Mouse (Mus musculus) hindbrain, embryonic 15.5 days (tissue): ENCODE results near the gene Prelp. TPM values are rescaled to one million over a fixed set of nuclear protein-coding genes. Genes with fewer than 3 reads are reported as not detected.

ENCODE experiments used
- ATAC-seq: fragments of 200-750 bp; cut with Nextera tagmentation; 2 replicates; pipeline ENCODE4 v1.8.0; 2017; ENCODE audit warnings: low read depth, moderate number of reproducible peaks, moderate TSS enrichment; ENCODE audit not compliant: low FRiP score
- H3K27ac ChIP-seq: fragments of 300-500 bp; sonication (generic); replicated peaks from 2 replicates; pipeline ENCODE4 v1.5.1; 2015; ENCODE audit warnings: mild to moderate bottlenecking, inconsistent platforms
- H3K27me3 ChIP-seq: fragments of 300-500 bp; sonication (generic); 2 replicates; pipeline ENCODE4 v1.6.1; 2015; ENCODE audit warnings: control low read depth, inconsistent platforms
- H3K36me3 ChIP-seq: fragments of 300-500 bp; sonication (generic); 2 replicates; pipeline ENCODE4 v1.6.1; 2015; ENCODE audit warnings: control low read depth, inconsistent platforms
- H3K4me1 ChIP-seq: fragments of 300-500 bp; sonication (generic); replicated peaks from 2 replicates; pipeline ENCODE4 v1.6.1; 2015; ENCODE audit warnings: control low read depth, inconsistent platforms
- H3K4me2 ChIP-seq: fragments of 300-500 bp; sonication (generic); 2 replicates; pipeline ENCODE4 v1.6.1; 2015; ENCODE audit warnings: moderate library complexity, mild to moderate bottlenecking, inconsistent platforms
- H3K4me3 ChIP-seq: fragments of 300-500 bp; sonication (generic); 2 replicates; pipeline ENCODE4 v1.5.1; 2015; ENCODE audit warnings: mild to moderate bottlenecking, inconsistent platforms
- H3K9ac ChIP-seq: fragments of 300-500 bp; sonication (generic); 2 replicates; pipeline ENCODE4 v1.6.1; 2015; ENCODE audit warnings: inconsistent platforms
- H3K9me3 ChIP-seq: fragments of 300-500 bp; sonication (generic); 2 replicates; pipeline ENCODE4 v1.6.1; 2016; ENCODE audit warnings: control low read depth, inconsistent platforms
- WGBS: fragments of 180-500 bp; shearing (Covaris S2); methylation state at CpG from one replicate; pipeline ENCODE4 v1.1.7; 2015; 5-methylcytosine and 5-hydroxymethylcytosine counted together
- polyA plus RNA-seq: library from polyadenylated mRNA; unstranded; fragments of >200 nt; fragmentation: Nextera tagmentation; extraction: Ambion mirVana; gene quantifications from 2 replicates; pipeline ENCODE4 v1.2.1, GENCODE M21; 2015

The Prelp gene
- polyA plus RNA-seq, 1 experiment from 2014 or later, result 18.0 TPM

DNA sequence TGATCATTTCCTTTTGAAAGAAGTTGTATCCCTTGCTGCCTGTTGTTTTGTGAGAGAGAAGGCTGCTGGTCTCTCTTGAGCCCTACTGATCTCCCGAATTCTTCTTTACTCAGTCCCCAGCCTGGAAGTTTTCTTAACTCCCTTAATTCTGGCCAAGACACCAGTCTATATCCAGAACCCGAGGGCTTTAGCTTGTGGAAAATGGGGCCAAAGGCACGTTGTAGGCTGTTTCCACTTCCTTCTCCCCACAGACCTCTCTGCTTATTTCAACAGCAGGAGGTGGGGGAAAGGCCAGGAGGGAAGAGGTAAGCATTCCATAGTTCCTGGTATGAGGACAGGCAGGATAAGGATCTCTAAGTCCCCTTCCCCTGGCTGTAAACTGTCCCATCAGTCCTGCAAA lies 8.8 kb upstream of the Prelp start:
- Histone ChIP-seq H3K36me3 (no peaks in the 10 kb centered on the region), H3K4me3 (no peak overlapping the region), H3K27me3 (no peaks in the 10 kb centered on the region), H3K9me3 (no peaks in the 10 kb centered on the region), H3K4me1 (no peaks in the 10 kb centered on the region), H3K27ac (no peak overlapping the region), H3K9ac (no peak overlapping the region), H3K4me2 (no peak overlapping the region)
- ATAC-seq, result no peak
- 56% methylated on average over 3 of the region's 3 CpGs for WGBS

DNA sequence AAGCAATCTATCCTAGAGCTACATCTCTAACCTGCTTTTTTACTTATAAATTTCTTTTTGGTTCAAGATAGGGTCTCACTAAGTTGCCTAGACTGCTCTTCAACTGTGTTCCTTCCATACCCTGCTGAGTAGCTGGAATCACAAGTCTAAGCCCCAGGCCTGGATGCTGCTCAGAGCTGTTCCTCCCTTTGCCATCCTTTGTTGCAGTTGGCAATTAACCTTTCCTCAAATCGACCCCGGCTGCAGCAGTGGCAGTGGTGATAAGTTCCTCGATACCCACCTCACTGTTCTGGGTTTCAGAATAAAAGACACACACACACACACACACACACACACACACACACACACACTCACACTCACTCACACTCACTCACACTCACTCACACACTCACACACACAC lies 4.0 kb upstream of the Prelp start:
- Histone ChIP-seq H3K9ac (no peak overlapping the region), H3K4me3 (no peak overlapping the region), H3K4me1 (peaks cover 24% of the 10 kb centered on the region), H3K9me3 (no peaks in the 10 kb centered on the region), H3K4me2 (no peak overlapping the region), H3K36me3 (no peaks in the 10 kb centered on the region), H3K27me3 (no peaks in the 10 kb centered on the region), H3K27ac (no peak overlapping the region)
- ATAC-seq, result no peak
- WGBS, result 88% methylated on average over 3 of the region's 3 CpGs

DNA sequence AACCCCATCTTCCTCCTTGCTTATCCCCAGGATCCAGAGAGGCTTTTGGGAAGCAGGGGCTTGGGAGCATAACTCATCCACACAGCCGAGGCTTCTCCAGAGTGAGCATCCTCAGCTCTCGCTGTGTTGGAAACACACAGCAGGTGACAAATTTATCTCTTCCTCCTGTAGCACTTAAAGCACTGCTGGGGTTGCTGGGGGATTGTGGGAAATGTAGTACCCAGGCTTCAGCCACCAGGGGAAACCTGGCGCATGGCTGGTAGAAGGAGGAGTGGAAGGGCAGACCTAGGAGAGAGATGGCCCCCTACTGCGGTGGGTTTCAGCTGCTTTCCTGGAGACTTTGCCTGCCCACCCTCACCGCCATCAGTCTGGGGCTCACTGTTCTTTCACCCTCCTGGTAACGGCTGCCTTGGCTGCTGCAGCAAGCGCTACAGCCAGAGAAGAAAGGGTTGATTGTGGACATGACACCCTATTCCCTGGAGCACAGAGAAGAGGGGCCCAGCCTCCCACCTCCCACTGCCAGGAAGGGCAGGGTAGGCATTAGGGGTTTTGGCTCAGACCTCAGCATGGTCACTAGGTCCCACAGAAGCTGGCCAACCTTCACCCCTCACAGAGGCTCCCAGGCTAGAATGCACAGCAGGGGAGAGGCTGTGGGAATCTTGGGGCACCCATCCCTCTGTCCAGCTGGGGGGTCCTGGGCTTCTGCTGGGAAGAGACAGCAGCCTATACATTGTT lies 3.1 kb upstream of the Prelp start:
- Histone ChIP-seq H3K4me2 (peak overlapping the region; percentile 40), H3K9me3 (no peaks in the 10 kb centered on the region), H3K4me1 (peaks cover 24% of the 10 kb centered on the region), H3K27me3 (no peaks in the 10 kb centered on the region), H3K36me3 (no peaks in the 10 kb centered on the region), H3K4me3 (no peak overlapping the region; the same call in 1 of the 2 replicates), H3K27ac (peak overlapping the region; percentile 14; the same call in 1 of the 2 replicates), H3K9ac (no peak overlapping the region)
- ATAC-seq, result peak; percentile 61; the same call in 1 of the 2 replicates
- 24% methylated on average over 7 of the region's 7 CpGs for WGBS

DNA sequence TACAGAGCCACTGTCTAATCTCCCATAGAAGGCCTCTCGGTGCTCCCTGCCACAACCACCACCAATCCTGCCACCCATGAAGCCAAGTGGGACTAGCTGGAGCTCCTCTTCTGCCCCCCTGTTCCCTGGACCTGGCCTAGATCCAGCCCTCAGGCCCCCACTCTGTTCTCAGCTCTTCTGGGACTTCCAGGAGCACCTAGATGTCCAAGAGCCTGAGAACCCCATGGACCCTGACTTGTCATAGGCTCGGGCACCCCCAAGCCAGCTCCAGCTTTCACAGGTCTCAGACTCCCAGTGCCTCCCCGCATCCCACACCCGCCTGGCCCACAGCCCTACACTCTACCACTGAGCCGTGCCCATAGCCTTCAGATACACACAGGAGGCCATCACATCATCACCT lies 1.9 kb upstream of the Prelp start:
- no peak overlapping the region for H3K9ac ChIP-seq
- H3K36me3 ChIP-seq, result no peaks in the 10 kb centered on the region
- no peak for ATAC-seq
- no peak overlapping the region for H3K4me2 ChIP-seq
- H3K4me3 ChIP-seq, result no peak overlapping the region
- no peak overlapping the region for H3K27ac ChIP-seq
- no peaks in the 10 kb centered on the region for H3K27me3 ChIP-seq
- WGBS, result 96% methylated on average over 5 of the region's 5 CpGs
- no peaks in the 10 kb centered on the region for H3K9me3 ChIP-seq
- H3K4me1 ChIP-seq, result peaks cover 26% of the 10 kb centered on the region

DNA sequence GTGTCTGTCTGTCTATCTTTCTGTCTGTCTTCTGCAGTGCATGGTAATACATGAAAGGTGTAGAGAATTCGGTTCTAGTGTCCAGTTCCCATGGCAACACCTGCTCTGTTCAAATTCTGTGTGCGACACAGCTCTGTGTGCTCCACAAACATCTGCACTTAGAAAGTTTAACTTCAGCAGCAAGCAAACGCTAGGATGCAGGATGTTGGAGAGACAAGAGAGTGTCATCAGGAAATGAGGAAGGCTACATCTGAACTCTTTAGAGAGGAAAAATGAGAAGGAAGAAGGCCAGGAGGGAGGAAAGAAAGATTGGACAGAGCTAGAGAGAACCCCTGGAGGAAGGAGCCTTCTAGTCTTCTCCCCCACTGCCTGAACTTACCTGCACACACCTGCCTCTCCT lies 338 bp downstream of the Prelp start:
- 18% methylated on average over 3 of the region's 3 CpGs for WGBS
- no peak for ATAC-seq
- Histone ChIP-seq H3K4me3 (peak overlapping the region; percentile 16; the same call in 1 of the 2 replicates), H3K27me3 (no peaks in the 10 kb centered on the region), H3K4me2 (peak overlapping the region; percentile 36), H3K36me3 (no peaks in the 10 kb centered on the region), H3K27ac (peak overlapping the region; percentile 70), H3K9me3 (no peaks in the 10 kb centered on the region), H3K4me1 (peaks cover 41% of the 10 kb centered on the region), H3K9ac (no peak overlapping the region)

DNA sequence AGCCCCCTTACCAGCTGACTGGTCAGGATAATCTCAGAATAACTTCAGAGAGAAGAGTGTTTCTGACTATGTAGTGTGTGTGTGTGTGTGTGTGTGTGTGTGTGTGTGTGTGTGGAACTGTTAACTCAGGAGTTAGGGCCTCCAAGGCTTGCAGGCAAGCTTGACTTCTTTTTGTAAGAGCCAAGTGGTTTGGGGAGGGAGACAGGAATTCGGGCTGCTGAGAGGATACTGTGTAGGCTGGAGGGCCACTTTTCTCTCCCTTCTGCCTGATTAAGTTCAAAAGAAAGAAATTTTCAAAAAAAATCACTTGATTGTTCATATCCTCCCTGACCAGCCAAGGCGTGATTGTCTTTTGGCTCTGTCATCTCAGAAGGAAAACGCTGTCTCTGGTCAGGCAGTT lies 813 bp downstream of the Prelp start:
- Histone ChIP-seq H3K4me1 (peaks cover 43% of the 10 kb centered on the region), H3K27ac (peak overlapping the region; percentile 70), H3K4me3 (no peak overlapping the region), H3K9me3 (no peaks in the 10 kb centered on the region), H3K27me3 (no peaks in the 10 kb centered on the region), H3K36me3 (no peaks in the 10 kb centered on the region), H3K4me2 (peak overlapping the region; percentile 36), H3K9ac (no peak overlapping the region)
- WGBS, result 19% methylated on average over 3 of the region's 3 CpGs
- ATAC-seq, result no peak

DNA sequence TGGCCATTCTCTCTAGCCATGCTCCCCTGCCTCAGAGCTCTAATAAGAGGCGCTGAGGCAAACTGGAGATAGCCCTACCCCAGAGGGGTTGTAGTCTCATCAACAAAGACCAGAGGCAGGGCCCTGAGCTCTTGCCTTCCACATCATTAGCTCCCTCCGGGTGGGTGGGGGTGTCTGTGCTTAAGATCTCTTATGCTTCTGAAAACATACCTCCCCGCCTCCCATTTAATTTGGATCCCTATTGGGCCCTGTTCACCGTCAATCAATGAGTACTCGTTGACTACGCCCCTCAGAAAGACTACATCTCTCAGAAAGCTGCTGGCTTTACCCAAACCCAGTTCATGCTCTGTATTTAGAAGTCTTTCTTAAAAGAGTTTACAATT lies 3.1 kb downstream of the Prelp start:
- ATAC-seq, result 0 out of 2 replicates have a peak, but pooled peaks have one; percentile 9
- Histone ChIP-seq H3K4me2 (peak overlapping the region; percentile 13), H3K4me1 (peaks cover 35% of the 10 kb centered on the region), H3K9ac (no peak overlapping the region), H3K4me3 (no peak overlapping the region), H3K27ac (peak overlapping the region; percentile 27), H3K9me3 (no peaks in the 10 kb centered on the region), H3K36me3 (no peaks in the 10 kb centered on the region), H3K27me3 (no peaks in the 10 kb centered on the region)
- WGBS, result 41% methylated on average over 6 of the region's 6 CpGs

DNA sequence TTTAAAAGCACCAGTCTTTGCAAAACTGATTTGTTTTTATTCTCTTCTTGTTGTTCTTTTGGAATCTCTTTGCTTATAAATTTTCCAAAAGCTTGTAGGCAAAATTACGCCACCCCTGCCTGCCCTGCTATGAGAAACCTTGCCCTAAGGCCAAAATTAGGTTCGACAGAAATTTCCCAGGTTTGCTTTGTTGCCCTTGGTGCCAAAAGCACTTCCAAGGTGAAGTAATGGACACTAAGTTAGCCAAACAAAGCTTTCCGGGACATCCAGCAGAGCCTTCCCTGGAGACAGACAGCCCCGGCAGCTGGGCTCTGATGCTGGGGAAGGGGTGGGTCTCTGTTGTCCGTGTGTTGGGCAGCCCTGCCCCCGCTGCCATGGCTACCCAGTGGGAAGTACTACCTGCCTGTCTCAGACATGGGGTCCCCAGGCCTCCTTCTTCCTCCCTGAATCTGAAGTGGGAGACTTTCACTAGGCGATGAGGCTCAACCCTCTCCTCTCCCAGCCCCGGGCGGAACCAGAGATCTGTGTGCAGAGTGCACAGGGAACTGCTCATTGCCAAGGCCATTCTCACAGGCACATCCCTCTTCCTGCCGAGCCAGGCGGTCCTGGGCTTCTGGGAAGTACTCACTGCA lies 3.6 kb downstream of the Prelp start:
- WGBS, result 29% methylated on average over 11 of the region's 11 CpGs
- Histone ChIP-seq H3K4me1 (peaks cover 35% of the 10 kb centered on the region), H3K4me3 (no peak overlapping the region), H3K27me3 (no peaks in the 10 kb centered on the region), H3K27ac (peak overlapping the region; percentile 27), H3K9ac (no peak overlapping the region), H3K36me3 (no peaks in the 10 kb centered on the region), H3K9me3 (no peaks in the 10 kb centered on the region), H3K4me2 (peak overlapping the region; percentile 13)
- ATAC-seq, result 0 out of 2 replicates have a peak, but pooled peaks have one; percentile 7

DNA sequence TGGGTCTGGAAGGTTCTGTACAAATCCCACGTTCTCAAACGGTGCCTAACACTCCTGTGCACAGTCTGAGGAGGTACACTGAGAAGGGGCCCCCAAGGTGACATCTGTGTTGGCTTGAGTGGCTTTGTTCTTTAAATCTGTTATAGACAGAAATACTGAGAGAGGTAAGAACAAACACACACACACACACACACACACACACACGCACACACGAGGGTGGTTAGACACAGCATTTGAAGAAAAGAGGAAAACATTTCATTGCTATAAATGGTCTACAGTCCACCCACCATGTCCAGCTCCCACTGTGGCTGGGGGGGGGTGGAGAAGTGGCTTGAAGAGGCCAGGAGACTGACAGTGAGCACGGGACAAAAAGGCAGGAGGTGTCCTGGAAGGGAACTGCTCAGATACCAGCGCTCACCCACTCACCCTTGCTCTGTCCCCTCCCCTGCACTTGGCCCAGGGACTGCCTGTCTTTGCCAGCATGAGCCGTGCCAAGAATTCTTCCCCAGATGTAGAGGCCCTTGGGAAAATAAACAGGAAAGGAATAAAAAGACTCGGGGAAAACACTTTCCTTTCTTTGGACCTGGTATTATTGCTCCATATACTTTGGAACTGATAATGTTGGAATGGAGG lies 5.4 kb downstream of the Prelp start:
- no peaks in the 10 kb centered on the region for H3K36me3 ChIP-seq
- no peak overlapping the region for H3K4me2 ChIP-seq
- H3K27ac ChIP-seq, result no peak overlapping the region; the same call in 1 of the 2 replicates
- no peak overlapping the region for H3K9ac ChIP-seq
- H3K9me3 ChIP-seq, result no peaks in the 10 kb centered on the region
- 53% methylated on average over 8 of the region's 8 CpGs for WGBS
- ATAC-seq, result no peak; the same call in 1 of the 2 replicates
- H3K4me1 ChIP-seq, result peaks cover 24% of the 10 kb centered on the region
- H3K27me3 ChIP-seq, result no peaks in the 10 kb centered on the region
- no peak overlapping the region for H3K4me3 ChIP-seq

DNA sequence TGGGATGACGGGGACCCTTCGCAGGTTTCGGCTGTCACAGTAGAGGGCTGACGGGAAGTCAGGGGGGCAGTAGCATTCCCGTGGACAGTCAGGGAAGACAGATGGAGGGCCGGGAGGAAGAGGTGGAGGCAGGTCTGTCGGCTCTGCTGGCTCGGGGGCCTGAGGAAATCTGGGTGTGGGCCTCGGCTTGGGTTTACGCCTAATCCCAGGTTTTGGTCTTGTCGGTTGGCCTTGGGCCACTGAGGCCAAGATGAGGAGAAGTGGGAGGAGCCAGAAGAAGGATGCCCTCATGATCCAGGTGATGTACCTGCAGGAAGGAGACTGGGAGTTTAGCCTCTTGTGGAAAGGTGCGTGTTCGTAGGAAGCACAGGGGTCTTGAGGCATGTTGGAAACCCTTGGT lies 6.1 kb downstream of the Prelp start:
- Histone ChIP-seq H3K36me3 (no peaks in the 10 kb centered on the region), H3K4me3 (no peak overlapping the region), H3K27me3 (no peaks in the 10 kb centered on the region), H3K4me2 (no peak overlapping the region), H3K27ac (no peak overlapping the region), H3K4me1 (peaks cover 19% of the 10 kb centered on the region), H3K9ac (no peak overlapping the region), H3K9me3 (no peaks in the 10 kb centered on the region)
- whole genome bisulfite sequencing, result 88% methylated on average over 13 of the region's 13 CpGs
- no peak for ATAC-seq

DNA sequence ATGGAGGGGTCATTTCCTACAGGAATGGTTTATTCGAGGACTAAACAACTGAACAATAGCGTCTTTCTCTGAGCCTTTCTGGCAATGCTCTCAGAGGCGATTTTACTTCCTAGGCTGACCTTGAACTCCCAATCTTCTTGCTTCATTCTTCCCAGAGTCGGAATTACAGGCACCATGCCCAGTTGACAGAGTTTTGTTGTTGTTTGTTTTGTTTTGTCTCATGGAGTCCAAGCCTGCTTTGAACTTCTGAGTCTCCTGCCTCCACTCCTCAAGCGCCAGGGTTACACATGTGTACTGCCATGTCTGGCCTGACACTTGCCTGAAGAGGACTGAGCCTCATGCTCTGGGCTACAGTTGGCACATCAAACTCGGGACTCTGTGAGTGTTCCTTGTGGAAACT lies 8.2 kb downstream of the Prelp start:
- Histone ChIP-seq H3K4me2 (no peak overlapping the region), H3K9ac (no peak overlapping the region), H3K27me3 (no peaks in the 10 kb centered on the region), H3K36me3 (no peaks in the 10 kb centered on the region), H3K27ac (no peak overlapping the region), H3K4me3 (no peak overlapping the region), H3K9me3 (no peaks in the 10 kb centered on the region), H3K4me1 (peaks cover 27% of the 10 kb centered on the region)
- ATAC-seq, result no peak
- 71% methylated on average over 6 of the region's 6 CpGs for WGBS

DNA sequence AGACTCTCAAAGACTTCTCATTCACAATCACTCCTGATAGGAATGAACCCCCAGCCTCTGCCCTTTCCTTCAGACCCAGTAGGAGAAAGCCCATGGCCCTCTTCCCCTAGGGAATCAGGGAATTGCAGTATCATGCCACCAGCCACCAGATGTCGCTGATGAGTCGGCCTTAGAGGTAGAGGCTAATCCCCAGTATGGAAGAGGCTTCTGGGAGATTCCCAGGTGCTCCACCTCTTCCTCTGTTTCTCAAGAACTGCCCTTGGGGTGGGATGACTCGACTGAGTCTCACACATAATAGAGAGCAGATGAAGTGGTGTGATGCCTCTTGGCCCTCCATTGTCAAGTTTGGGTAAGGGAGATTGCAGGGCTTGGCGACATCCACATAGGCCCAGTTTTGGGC lies 9.8 kb downstream of the Prelp start:
- Histone ChIP-seq H3K9ac (no peak overlapping the region), H3K4me1 (peaks cover 34% of the 10 kb centered on the region), H3K4me2 (no peak overlapping the region), H3K36me3 (no peaks in the 10 kb centered on the region), H3K27ac (no peak overlapping the region), H3K4me3 (no peak overlapping the region), H3K9me3 (no peaks in the 10 kb centered on the region), H3K27me3 (no peaks in the 10 kb centered on the region)
- WGBS, result 25% methylated on average over 4 of the region's 4 CpGs
- ATAC-seq, result no peak
